Mouse (Mus musculus): ENCODE data around the gene Poln. TPM values are rescaled to one million over a fixed set of nuclear protein-coding genes. Genes with fewer than 3 reads are reported as not detected.

Gene Poln
- polyA plus RNA-seq, 1 experiment from 2014 or later = 0.89 TPM

Other genes with a start within 250 kb of the Poln start
- gene Nelfa, start 233.0 kb downstream of the Poln start, polyA plus RNA-seq (2014; fragmentation: Nextera tagmentation; extraction: Ambion mirVana) = 38.0 and 45.5 TPM in 2 replicates
- gene Gm1673, start 186.0 kb downstream of the Poln start, polyA plus RNA-seq (2014; fragmentation: Nextera tagmentation; extraction: Ambion mirVana) = 424 and 498 TPM in 2 replicates
- 2.5 and 2.7 TPM in 2 replicates for gene Nat8l, start 173.5 kb downstream of the Poln start, polyA plus RNA-seq (2014; fragmentation: Nextera tagmentation; extraction: Ambion mirVana)
- 19.2 and 23.1 TPM in 2 replicates for gene Haus3, start 79 bp upstream of the Poln start, polyA plus RNA-seq (2014; fragmentation: Nextera tagmentation; extraction: Ambion mirVana)
- gene Mxd4, start 18.3 kb upstream of the Poln start, polyA plus RNA-seq (2014; fragmentation: Nextera tagmentation; extraction: Ambion mirVana) = 25.7 and 29.9 TPM in 2 replicates
- 1.4 and 2.2 TPM in 2 replicates for gene Zfyve28, start 119.0 kb upstream of the Poln start, polyA plus RNA-seq (2014; fragmentation: Nextera tagmentation; extraction: Ambion mirVana)
- gene Cfap99, start 119.2 kb upstream of the Poln start, polyA plus RNA-seq (2014; fragmentation: Nextera tagmentation; extraction: Ambion mirVana) = 0.10 TPM in 1 of 2 replicates, not detected in the other
- 162 and 165 TPM in 2 replicates for gene Rnf4, start 166.8 kb upstream of the Poln start, polyA plus RNA-seq (2014; fragmentation: Nextera tagmentation; extraction: Ambion mirVana)
- gene Fam193a, start 200.5 kb upstream of the Poln start, polyA plus RNA-seq (2014; fragmentation: Nextera tagmentation; extraction: Ambion mirVana) = 16.4 and 16.9 TPM in 2 replicates